10 mouse cellular contexts compared by ENCODE assay signal in genomic region chr9:103234565-103235165, GRCm38 (mm10). TPM values are rescaled to one million over a fixed set of nuclear protein-coding genes. Genes with fewer than 3 reads are reported as not detected.
DNase-seq lines count a peak whose midpoint lies in the region; ATAC-seq lines count a peak whose summit lies in the region.
"Had no signal": no experiment of that assay in that cellular context is flagged by ENCODE, and none has a peak within 500 bp of the region (broad histone marks: within the 10 kb centered on the region; RNA-seq: fewer than 3 reads in every experiment).

No protein-coding gene starts in this region.

- no peak overlapping the region for H3K4me2 ChIP-seq in liver, embryonic 12.5 days
- H3K4me2 ChIP-seq in stomach, embryonic 14.5 days (replicated peaks; ENCODE audit: low read depth, low read length), result no peak overlapping the region
- no peak overlapping the region for H3K4me2 ChIP-seq in forebrain, embryonic 15.5 days (replicated peaks)

- no peaks in the 10 kb centered on the region for H3K9me3 ChIP-seq in liver, embryonic 12.5 days (replicated peaks)
- H3K9me3 ChIP-seq in stomach, embryonic 14.5 days (ENCODE audit: control insufficient read depth, low read depth, low read length), result no peaks in the 10 kb centered on the region
- no peaks in the 10 kb centered on the region for H3K9me3 ChIP-seq in forebrain, embryonic 15.5 days
- H3K9me3 ChIP-seq: G1E had no signal

- H3K27me3 ChIP-seq in liver, embryonic 12.5 days (replicated peaks), result peaks cover 6% of the 10 kb centered on the region; the same call in 1 of the 2 replicates
- no peaks in the 10 kb centered on the region for H3K27me3 ChIP-seq in stomach, embryonic 14.5 days (ENCODE audit: control insufficient read depth, insufficient read depth, low read length)
- no peaks in the 10 kb centered on the region for H3K27me3 ChIP-seq in forebrain, embryonic 15.5 days

- H3K9ac ChIP-seq in liver, embryonic 12.5 days, result no peak overlapping the region
- H3K9ac ChIP-seq in stomach, embryonic 14.5 days (replicated peaks; ENCODE audit: low read depth, low read length), result no peak overlapping the region
- H3K9ac ChIP-seq in forebrain, embryonic 15.5 days (replicated peaks), result no peak overlapping the region

- H3K36me3 ChIP-seq in liver, embryonic 12.5 days, result no peaks in the 10 kb centered on the region
- no peaks in the 10 kb centered on the region for H3K36me3 ChIP-seq in stomach, embryonic 14.5 days (ENCODE audit: control insufficient read depth, insufficient read depth, low read length)
- H3K36me3 ChIP-seq in forebrain, embryonic 15.5 days, result no peaks in the 10 kb centered on the region
- H3K36me3 ChIP-seq: G1E had no signal

- peak overlapping the region; percentile 67 for H3K27ac ChIP-seq in liver, embryonic 12.5 days
- H3K27ac ChIP-seq in stomach, embryonic 14.5 days (ENCODE audit: low read length), result no peak overlapping the region
- no peak overlapping the region for H3K27ac ChIP-seq in forebrain, embryonic 15.5 days (replicated peaks)
- H3K27ac ChIP-seq: kidney, postnatal 0 days had no signal

- 47% methylated on average over 7 of the region's 7 CpGs for WGBS in liver, embryonic 12.5 days (ENCODE audit: insufficient replicate concordance)
- WGBS in stomach, embryonic 14.5 days, result 55% methylated on average over 7 of the region's 7 CpGs
- 55% methylated on average over 7 of the region's 7 CpGs for WGBS in forebrain, embryonic 15.5 days

- H3K4me3 ChIP-seq in liver, embryonic 12.5 days, result no peak overlapping the region
- no peak overlapping the region for H3K4me3 ChIP-seq in stomach, embryonic 14.5 days (ENCODE audit: low read depth, low read length)
- H3K4me3 ChIP-seq in forebrain, embryonic 15.5 days, result no peak overlapping the region

- H3K4me1 ChIP-seq in liver, embryonic 12.5 days, result peaks cover 25% of the 10 kb centered on the region
- H3K4me1 ChIP-seq in stomach, embryonic 14.5 days (ENCODE audit: control insufficient read depth, insufficient read depth, low read length), result no peaks in the 10 kb centered on the region
- H3K4me1 ChIP-seq in forebrain, embryonic 15.5 days, result peaks cover 9% of the 10 kb centered on the region

- peak; percentile 42 for ATAC-seq in liver, embryonic 12.5 days
- peak; percentile 34; the same call in 1 of the 2 replicates for ATAC-seq in stomach, embryonic 14.5 days (ENCODE audit: insufficient number of reproducible peaks, insufficient read depth, low FRiP score, low read depth)
- no peak for ATAC-seq in forebrain, embryonic 15.5 days (replicated peaks)

- DNase-seq in layer of hippocampus, adult 9-11 months, result peak; percentile 70
- no peak for DNase-seq in layer of hippocampus, postnatal 25 days (ENCODE audit: extremely low spot score in 1 of 2, low spot score in 1 of 2)
- DNase-seq in fibroblast of lung, adult 2 months (ENCODE audit: low read depth), result peak; percentile 71
- DNase-seq in thymus, postnatal 0 days (ENCODE audit: low spot score), result no peak
- DNase-seq in spleen, postnatal 36 days (ENCODE audit: low spot score in 2 of 2), result no peak

RNA-seq across cellular contexts. Expression of gene Trf, which starts 4.4 kb away (rescaled TPM):
- 100 to 1,000 TPM; 174 to 257 TPM for total RNA-seq in layer of hippocampus, postnatal 25 days (2021)
- polyA plus RNA-seq in liver, embryonic 12.5 days (2016; fragmentation: Nextera tagmentation; extraction: Ambion mirVana), result 2,820 and 2,901 TPM in 2 replicates
- polyA plus RNA-seq in stomach, embryonic 14.5 days (2014; fragmentation: Nextera tagmentation; extraction: Ambion mirVana), result 26.8 and 29.8 TPM in 2 replicates
- polyA plus RNA-seq in thymus, postnatal 0 days (2015; fragmentation: Nextera tagmentation; extraction: Ambion mirVana), result 42.7 and 46.7 TPM in 2 replicates
- 25.5 and 25.7 TPM in 2 replicates for polyA plus RNA-seq in forebrain, embryonic 15.5 days (2015; fragmentation: Nextera tagmentation; extraction: Ambion mirVana)

RNA-seq across cellular contexts. Expression of gene Gm20425, which starts 4.6 kb away (rescaled TPM):
- total RNA-seq in layer of hippocampus, postnatal 25 days (2021), result 10 to 100 TPM in 1 of 2 experiments, 1 to 10 TPM in 1; 6.6 to 11.5 TPM
- polyA plus RNA-seq in liver, embryonic 12.5 days (2016; fragmentation: Nextera tagmentation; extraction: Ambion mirVana), result 4.9 and 5.2 TPM in 2 replicates
- 1.9 TPM in 1 of 2 replicates, not detected in the other for polyA plus RNA-seq in stomach, embryonic 14.5 days (2014; fragmentation: Nextera tagmentation; extraction: Ambion mirVana)
- 3.7 and 4.1 TPM in 2 replicates for polyA plus RNA-seq in thymus, postnatal 0 days (2015; fragmentation: Nextera tagmentation; extraction: Ambion mirVana)
- polyA plus RNA-seq in forebrain, embryonic 15.5 days (2015; fragmentation: Nextera tagmentation; extraction: Ambion mirVana), result 4.6 and 4.7 TPM in 2 replicates
- total RNA-seq: G1E had no signal
- polyA plus RNA-seq: G1E had no signal

RNA-seq across cellular contexts. Expression of gene Srprb, which starts 32.7 kb away (rescaled TPM):
- 10 to 100 TPM; 20.5 to 22.4 TPM for total RNA-seq in layer of hippocampus, postnatal 25 days (2021)
- 30.3 and 31.5 TPM in 2 replicates for polyA plus RNA-seq in liver, embryonic 12.5 days (2016; fragmentation: Nextera tagmentation; extraction: Ambion mirVana)
- polyA plus RNA-seq in stomach, embryonic 14.5 days (2014; fragmentation: Nextera tagmentation; extraction: Ambion mirVana), result 57.3 and 61.1 TPM in 2 replicates
- 26.9 and 27.0 TPM in 2 replicates for polyA plus RNA-seq in thymus, postnatal 0 days (2015; fragmentation: Nextera tagmentation; extraction: Ambion mirVana)
- polyA plus RNA-seq in forebrain, embryonic 15.5 days (2015; fragmentation: Nextera tagmentation; extraction: Ambion mirVana), result 48.8 and 49.1 TPM in 2 replicates

Comparison
In these comparisons a context has a peak if more than half of its experiments do, and no peak if none do; other contexts are left out.
1. DNase-seq: peak in layer of hippocampus, adult 9-11 months (single experiment) and fibroblast of lung, adult 2 months (single experiment); none in layer of hippocampus, postnatal 25 days (0 of 2), thymus, postnatal 0 days (single experiment) and spleen, postnatal 36 days (0 of 2).
2. RNA of gene Trf, which starts 4.4 kb away (polyA plus RNA-seq): 2,820 to 2,901 TPM in liver, embryonic 12.5 days; 42.7 to 46.7 TPM in thymus, postnatal 0 days, 26.8 to 29.8 TPM in stomach, embryonic 14.5 days and 25.5 to 25.7 TPM in forebrain, embryonic 15.5 days; every median in the first group is over 10 times any median in the second.